Mouse (Mus musculus) hindbrain, embryonic 16.5 days (tissue): ENCODE measurements at regions not wholly inside any gene's neighbourhood (a gene's known extent, or its start where the extent isn't known, plus 50 kb on each side); places are given as distances from the start of the nearest gene placed in this dataset.
A peak's percentile ranks its signal among the peaks of the same experiment; 100 is the strongest.

ENCODE experiments used
- ATAC-seq: fragments of 200-750 bp; cut with Nextera tagmentation; 2 replicates; pipeline ENCODE4 v1.8.0; 2017; ENCODE audit warnings: moderate TSS enrichment, moderate library complexity
- H3K27ac ChIP-seq: fragments of 300-500 bp; sonication (generic); 2 replicates; pipeline ENCODE4 v1.5.1; 2014; ENCODE audit warnings: low read depth, mild to moderate bottlenecking, control low read depth, low read length, moderate library complexity
- H3K27me3 ChIP-seq: fragments of 300-500 bp; sonication (generic); replicated peaks from 2 replicates; pipeline ENCODE4 v1.6.1; 2014; ENCODE audit warnings: low read length; ENCODE audit not compliant: control insufficient read depth, insufficient read depth
- H3K36me3 ChIP-seq: fragments of 300-500 bp; sonication (generic); 2 replicates; pipeline ENCODE4 v1.6.1; 2014; ENCODE audit warnings: mild to moderate bottlenecking, low read length, moderate library complexity, mixed read lengths; ENCODE audit not compliant: control insufficient read depth, insufficient read depth
- H3K4me1 ChIP-seq: fragments of 300-500 bp; sonication (generic); 2 replicates; pipeline ENCODE4 v1.6.1; 2014; ENCODE audit warnings: low read depth, low read length; ENCODE audit not compliant: control insufficient read depth, insufficient read depth
- H3K4me2 ChIP-seq: fragments of 300-500 bp; sonication (generic); 2 replicates; pipeline ENCODE4 v1.6.1; 2014; ENCODE audit warnings: mild to moderate bottlenecking, low read length, control low read depth, moderate library complexity
- H3K4me3 ChIP-seq: fragments of 300-500 bp; sonication (generic); 2 replicates; pipeline ENCODE4 v1.5.1; 2014; ENCODE audit warnings: mild to moderate bottlenecking, low read length, control low read depth, moderate library complexity
- H3K9ac ChIP-seq: fragments of 300-500 bp; sonication (generic); 2 replicates; pipeline ENCODE4 v1.6.1; 2014; ENCODE audit warnings: low read depth, mild to moderate bottlenecking, control low read depth, low read length, moderate library complexity
- H3K9me3 ChIP-seq: fragments of 300-500 bp; sonication (generic); 2 replicates; pipeline ENCODE4 v1.6.1; 2014; ENCODE audit warnings: mild to moderate bottlenecking, low read length, moderate library complexity; ENCODE audit not compliant: control insufficient read depth
- WGBS: fragments of 180-500 bp; shearing (Covaris S2); extraction: QIAGEN DNeasy Blood & Tissue Kit; methylation state at CpG from one replicate; pipeline ENCODE4 v1.1.7; 2014; 5-methylcytosine and 5-hydroxymethylcytosine counted together

GRCm38 (mm10) chr4:89509655-89510391, 169.4 kb upstream of the Dmrta1 start:
- H3K36me3 ChIP-seq = no peaks in the 10 kb centered on the region
- H3K4me2 ChIP-seq = no peak overlapping the region
- H3K27ac ChIP-seq = no peak overlapping the region
- no peak for ATAC-seq
- H3K27me3 ChIP-seq = no peaks in the 10 kb centered on the region
- no peak overlapping the region for H3K4me3 ChIP-seq
- H3K9ac ChIP-seq = no peak overlapping the region
- peaks cover 3% of the 10 kb centered on the region; the same call in 1 of the 2 replicates for H3K4me1 ChIP-seq
- no peaks in the 10 kb centered on the region for H3K9me3 ChIP-seq
- WGBS = 81% methylated on average over 13 of the region's 13 CpGs

DNA sequence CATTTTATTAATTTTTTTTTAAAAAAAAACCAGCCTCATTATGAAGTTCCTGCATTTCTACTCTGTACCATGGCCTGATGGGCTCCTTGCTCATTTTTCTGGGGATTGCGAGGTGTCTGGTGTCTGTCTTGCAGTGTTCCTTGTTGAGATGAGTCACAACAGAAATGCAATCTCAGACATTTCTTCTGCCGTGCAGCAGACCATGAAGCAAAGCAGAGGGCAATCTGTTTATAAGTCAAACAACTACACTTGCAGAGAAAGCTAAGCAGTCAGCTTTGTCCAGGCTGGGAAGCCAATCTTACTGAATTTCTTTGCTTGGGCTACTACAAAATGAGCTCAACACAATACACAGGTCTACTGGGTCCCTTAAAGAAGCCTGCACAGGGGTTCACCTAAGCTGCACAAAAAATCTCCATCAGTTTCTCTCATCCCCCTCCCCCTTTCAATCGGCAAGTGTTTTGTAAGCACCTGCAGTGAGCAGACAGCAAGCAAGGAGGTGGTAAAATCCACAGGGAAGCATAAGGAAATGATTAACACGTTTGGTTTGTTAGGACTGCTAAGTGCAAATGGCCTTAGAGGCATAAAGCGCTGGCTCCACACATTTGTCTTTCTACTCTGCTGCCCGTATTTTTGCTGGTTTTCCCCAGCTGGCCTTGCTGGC, 171.0 kb upstream of the Dmrta1 start:
- ATAC-seq = peak; percentile 30; the same call in 1 of the 2 replicates
- H3K4me2 ChIP-seq = no peak overlapping the region

DNA sequence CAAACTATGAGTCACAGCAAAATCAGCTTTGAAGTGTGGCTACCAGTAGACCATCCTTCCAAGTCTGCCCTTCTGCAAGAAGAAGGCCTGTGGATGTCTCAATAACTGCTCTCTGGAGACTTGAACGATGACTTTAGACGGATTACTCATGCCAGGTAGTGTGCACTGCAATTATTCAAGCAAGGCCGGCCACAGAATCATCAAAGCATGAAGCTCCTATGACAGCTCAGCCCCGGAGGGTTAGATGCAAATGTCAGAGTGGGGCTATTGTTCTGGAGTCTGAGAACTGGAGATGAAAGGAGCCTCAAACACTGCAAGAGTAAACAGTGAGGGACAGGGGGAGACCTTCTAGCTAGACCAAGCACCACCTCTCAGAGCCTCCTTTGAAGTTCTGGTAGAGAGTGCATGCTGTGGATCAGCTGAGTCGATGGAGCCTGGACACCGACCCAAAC, 173.8 kb upstream of the Dmrta1 start:
- peak; percentile 27; the same call in 1 of the 2 replicates for ATAC-seq
- no peaks in the 10 kb centered on the region for H3K27me3 ChIP-seq

More for the DNA sequence above, 171.0 kb upstream of the Dmrta1 start:
- no peak overlapping the region for H3K4me3 ChIP-seq
- no peaks in the 10 kb centered on the region for H3K27me3 ChIP-seq
- no peak overlapping the region for H3K27ac ChIP-seq
- no peaks in the 10 kb centered on the region for H3K36me3 ChIP-seq
- no peaks in the 10 kb centered on the region for H3K9me3 ChIP-seq
- no peak overlapping the region for H3K9ac ChIP-seq
- 23% methylated on average over 6 of the region's 6 CpGs for WGBS
- H3K4me1 ChIP-seq = peaks cover 3% of the 10 kb centered on the region; the same call in 1 of the 2 replicates

GRCm38 (mm10) chr4:89500232-89500631, 179.0 kb upstream of the Dmrta1 start:
- ATAC-seq = no peak
- no peak overlapping the region for H3K4me3 ChIP-seq
- H3K9ac ChIP-seq = no peak overlapping the region
- H3K4me1 ChIP-seq = no peaks in the 10 kb centered on the region
- H3K27me3 ChIP-seq = no peaks in the 10 kb centered on the region
- H3K4me2 ChIP-seq = no peak overlapping the region
- no peak overlapping the region for H3K27ac ChIP-seq
- 79% methylated on average over 4 of the region's 4 CpGs for WGBS
- H3K36me3 ChIP-seq = no peaks in the 10 kb centered on the region
- H3K9me3 ChIP-seq = no peaks in the 10 kb centered on the region

More for the DNA sequence above, 173.8 kb upstream of the Dmrta1 start:
- 14% methylated on average over 6 of the region's 6 CpGs for WGBS
- Histone ChIP-seq H3K4me1 (peaks cover 3% of the 10 kb centered on the region; the same call in 1 of the 2 replicates), H3K36me3 (no peaks in the 10 kb centered on the region), H3K27ac (no peak overlapping the region), H3K9me3 (no peaks in the 10 kb centered on the region), H3K4me2 (no peak overlapping the region), H3K9ac (no peak overlapping the region), H3K4me3 (no peak overlapping the region)

GRCm38 (mm10) chr4:89490947-89491346, 180.1 kb upstream of the Cdkn2b start:
- H3K36me3 ChIP-seq = no peaks in the 10 kb centered on the region
- no peaks in the 10 kb centered on the region for H3K4me1 ChIP-seq
- H3K9me3 ChIP-seq = no peaks in the 10 kb centered on the region
- no peaks in the 10 kb centered on the region for H3K27me3 ChIP-seq
- WGBS = 88% methylated on average over 8 of the region's 8 CpGs
- H3K27ac ChIP-seq = no peak overlapping the region
- ATAC-seq = no peak
- H3K4me2 ChIP-seq = no peak overlapping the region
- H3K4me3 ChIP-seq = no peak overlapping the region
- no peak overlapping the region for H3K9ac ChIP-seq

GRCm38 (mm10) chr4:89487416-89488165, 176.8 kb upstream of the Cdkn2b start:
- WGBS = 87% methylated on average over 5 of the region's 5 CpGs
- Histone ChIP-seq H3K27me3 (no peaks in the 10 kb centered on the region), H3K4me2 (no peak overlapping the region), H3K4me3 (no peak overlapping the region), H3K27ac (no peak overlapping the region), H3K9ac (no peak overlapping the region), H3K36me3 (no peaks in the 10 kb centered on the region), H3K9me3 (no peaks in the 10 kb centered on the region), H3K4me1 (no peaks in the 10 kb centered on the region)
- ATAC-seq = no peak

GRCm38 (mm10) chr4:89486963-89487362, 176.1 kb upstream of the Cdkn2b start:
- no peak overlapping the region for H3K4me3 ChIP-seq
- H3K27ac ChIP-seq = no peak overlapping the region
- H3K4me1 ChIP-seq = no peaks in the 10 kb centered on the region
- H3K9me3 ChIP-seq = no peaks in the 10 kb centered on the region
- H3K36me3 ChIP-seq = no peaks in the 10 kb centered on the region
- no peak overlapping the region for H3K9ac ChIP-seq
- no peaks in the 10 kb centered on the region for H3K27me3 ChIP-seq
- no peak overlapping the region for H3K4me2 ChIP-seq
- ATAC-seq = no peak
- WGBS = 84% methylated on average over 4 of the region's 4 CpGs

DNA sequence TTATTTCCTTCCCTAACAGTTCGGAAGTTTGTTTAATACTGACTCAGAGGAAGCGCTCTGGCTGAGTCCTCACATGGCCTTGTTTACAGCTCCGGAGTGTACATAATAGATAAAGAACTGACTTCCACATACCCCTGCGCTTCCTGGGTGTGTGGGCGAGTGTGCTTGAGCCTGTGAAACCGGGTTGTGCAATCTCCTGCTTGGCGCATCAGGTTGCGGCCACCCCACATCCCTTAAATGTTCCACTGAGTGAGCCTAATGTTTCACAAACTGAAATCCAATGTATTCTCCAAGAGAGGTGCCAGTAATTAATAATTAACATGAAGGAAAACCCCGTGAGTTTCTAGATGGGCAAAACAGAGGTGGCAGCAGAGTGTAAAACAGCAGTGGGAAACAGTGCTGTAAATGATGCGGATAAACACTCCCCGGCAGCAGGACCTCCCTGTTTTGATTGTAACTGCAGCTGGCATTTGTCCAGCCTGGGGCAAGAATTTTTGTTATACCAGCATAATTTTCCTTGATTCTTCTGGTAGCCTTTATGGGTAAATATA, 175.2 kb upstream of the Cdkn2b start:
- Histone ChIP-seq H3K27me3 (no peaks in the 10 kb centered on the region), H3K4me3 (no peak overlapping the region), H3K36me3 (no peaks in the 10 kb centered on the region), H3K4me2 (no peak overlapping the region), H3K9me3 (no peaks in the 10 kb centered on the region), H3K27ac (no peak overlapping the region), H3K4me1 (no peaks in the 10 kb centered on the region), H3K9ac (no peak overlapping the region)
- 47% methylated on average over 11 of the region's 11 CpGs for WGBS
- no peak for ATAC-seq
